Mouse (Mus musculus) cerebellum, adult (tissue): Measurements from ENCODE around the gene Ubap2l.

ENCODE experiments used
- ATAC-seq: cut with Nextera tagmentation; 2 replicates; pipeline ENCODE4 v1.9.2; 2017; ENCODE audit warnings: mild to moderate bottlenecking, moderate library complexity, mixed read lengths; ENCODE audit not compliant: insufficient number of reproducible peaks, low FRiP score, low TSS enrichment

The Ubap2l gene

GRCm38 (mm10) chr3:89982426-89982825 lies 70.0 kb downstream of the Ubap2l start:
- no peak for ATAC-seq

GRCm38 (mm10) chr3:89976859-89977258 lies 75.6 kb downstream of the Ubap2l start:
- no peak for ATAC-seq

DNA sequence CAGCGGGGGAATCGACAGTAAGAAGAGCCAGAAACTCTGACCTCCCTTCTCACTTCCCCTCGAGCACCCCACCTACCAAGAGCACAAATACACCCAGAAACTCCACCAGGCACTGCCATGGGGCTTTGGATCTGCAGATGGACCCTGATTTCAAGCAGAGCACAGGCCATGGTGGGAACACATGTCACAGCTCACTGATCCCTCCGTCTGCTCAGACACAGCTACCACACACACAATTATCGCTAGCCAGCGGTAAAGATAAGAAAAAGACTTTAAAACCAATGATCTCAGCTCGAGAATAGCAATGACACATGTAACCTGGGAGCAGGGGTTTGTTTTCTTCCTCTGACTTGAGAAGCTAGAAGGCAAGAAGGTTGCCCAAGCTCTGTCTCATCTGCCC lies 83.9 kb downstream of the Ubap2l start:
- ATAC-seq, result no peak

DNA sequence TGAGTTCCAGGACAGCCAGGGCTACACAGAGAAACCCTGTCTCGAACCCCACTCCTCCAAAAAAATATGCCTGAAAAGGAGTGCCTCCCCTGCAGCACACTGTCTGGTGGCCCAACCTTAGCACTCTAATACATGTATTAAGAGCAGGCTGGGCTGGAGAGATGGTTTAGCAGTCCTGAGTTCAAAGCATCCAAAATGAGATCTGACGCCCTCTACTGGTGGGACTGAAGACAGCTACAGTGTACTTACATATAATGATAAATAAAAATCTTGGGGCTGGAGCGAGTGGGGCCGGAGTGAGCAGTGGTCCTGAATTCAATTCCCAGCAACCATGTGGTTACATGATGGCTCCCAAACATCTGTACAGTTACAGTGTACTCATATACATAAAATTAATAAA lies 85.5 kb downstream of the Ubap2l start:
- ATAC-seq, result no peak

GRCm38 (mm10) chr3:89965972-89966371 lies 86.5 kb downstream of the Ubap2l start:
- no peak for ATAC-seq

- ATAC-seq, result no peak
These were observed 86.9 kb downstream of the Ubap2l start for GRCm38 (mm10) chr3:89965557-89965956.

- 0 out of 2 replicates have a peak, but pooled peaks have one; percentile 24 for ATAC-seq
These were observed 88.3 kb downstream of the Ubap2l start for GRCm38 (mm10) chr3:89963926-89964739.

DNA sequence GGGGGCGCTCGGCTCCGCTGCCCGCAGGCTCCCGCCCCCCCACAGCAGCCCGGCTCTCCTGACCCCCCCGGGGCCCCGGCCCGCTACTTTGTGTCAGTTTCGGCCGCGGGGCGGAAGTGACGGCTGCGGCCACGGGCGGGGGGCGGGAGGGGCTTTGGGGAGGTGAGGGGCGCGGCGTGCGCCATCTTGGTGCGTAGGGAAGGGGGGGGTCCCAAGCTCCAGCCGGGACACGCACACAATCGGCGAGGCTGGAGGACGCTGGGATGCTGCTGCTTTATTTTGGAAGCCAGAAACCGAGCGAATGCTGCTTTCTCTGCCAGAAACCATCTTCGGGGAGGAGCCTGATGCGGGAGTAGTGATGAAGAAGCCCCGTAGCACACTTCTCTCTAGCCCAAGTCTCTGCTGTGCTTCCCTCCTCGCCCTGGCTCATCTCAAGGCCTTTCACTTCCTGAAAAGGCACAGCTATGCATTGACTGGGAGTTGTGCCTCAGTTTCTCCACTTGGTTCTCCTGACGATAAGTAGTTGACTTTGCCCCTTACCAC lies 89.1 kb downstream of the Ubap2l start, which contains the start of gene Atp8b2:
Atp8b2 (minus strand) TSS at position 288 of the 543 bp plus-strand sequence.
- no peak for ATAC-seq

GRCm38 (mm10) chr3:89962751-89963220 lies 89.6 kb downstream of the Ubap2l start:
- no peak for ATAC-seq

- no peak for ATAC-seq
These were observed 90.2 kb downstream of the Ubap2l start for GRCm38 (mm10) chr3:89962059-89962750.

DNA sequence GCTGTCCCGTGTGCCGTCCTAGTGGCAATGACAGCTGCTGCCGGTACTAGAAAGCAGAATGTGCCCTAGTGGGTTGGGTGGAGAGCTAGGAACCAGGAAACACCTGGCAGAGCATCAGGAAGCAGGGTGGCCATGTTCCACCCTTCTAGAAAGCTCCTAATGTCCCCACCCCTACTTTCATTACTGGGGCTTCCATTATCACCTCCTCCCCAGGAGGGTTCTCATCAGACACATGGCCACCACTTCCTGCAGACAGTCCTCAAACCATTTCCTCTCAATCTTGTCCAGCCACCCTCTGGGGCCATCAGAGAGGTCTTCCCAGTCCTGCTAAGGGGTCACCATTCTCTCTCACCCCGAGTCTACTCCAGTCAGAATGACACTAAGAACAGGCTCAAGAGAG lies 91.0 kb downstream of the Ubap2l start:
- no peak for ATAC-seq

DNA sequence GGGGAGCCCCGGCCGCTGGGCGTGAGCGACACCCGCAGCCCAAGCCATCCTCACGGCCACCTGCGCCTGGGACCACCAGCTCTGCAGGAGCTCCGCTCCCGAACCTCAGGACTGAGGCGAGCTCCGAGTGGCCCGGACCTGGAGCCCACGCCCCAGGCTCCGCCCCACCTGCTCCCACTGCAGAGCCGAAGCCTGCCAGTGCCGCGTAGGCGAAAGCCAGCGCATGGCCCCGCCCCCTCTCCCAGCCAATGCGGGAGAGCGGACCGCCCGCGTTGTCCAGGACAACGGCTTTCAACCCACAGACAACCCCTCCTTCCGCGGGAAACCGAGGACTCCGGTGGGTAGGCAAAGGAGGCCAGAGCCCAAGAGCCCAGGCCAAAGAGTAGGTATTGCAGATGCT lies 92.0 kb downstream of the Ubap2l start:
- ATAC-seq, result peak; percentile 80

DNA sequence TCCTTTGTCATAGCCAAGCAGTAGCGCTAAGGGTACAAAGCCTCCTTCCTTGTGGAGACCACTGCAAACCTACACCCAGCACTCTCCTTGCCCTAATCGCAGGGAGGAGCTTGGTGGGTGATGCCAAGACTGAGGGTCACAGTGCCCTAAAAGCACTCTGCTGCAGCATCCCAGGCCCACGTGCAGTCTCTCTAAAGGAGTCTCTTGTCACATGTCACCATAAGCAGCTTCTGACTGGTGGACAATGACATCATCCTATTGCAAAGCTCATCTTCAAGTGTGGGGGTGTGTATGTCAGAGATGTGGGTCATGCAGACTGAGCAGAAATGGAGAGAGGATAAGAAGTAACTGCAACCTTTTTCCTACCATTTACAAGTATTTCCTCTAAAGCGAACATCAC lies 93.0 kb downstream of the Ubap2l start:
- ATAC-seq, result peak; percentile 47; the same call in 1 of the 2 replicates

GRCm38 (mm10) chr3:89957880-89958279 lies 94.5 kb downstream of the Ubap2l start:
- no peak for ATAC-seq

GRCm38 (mm10) chr3:89956177-89956971 lies 96.1 kb downstream of the Ubap2l start:
- ATAC-seq, result no peak

DNA sequence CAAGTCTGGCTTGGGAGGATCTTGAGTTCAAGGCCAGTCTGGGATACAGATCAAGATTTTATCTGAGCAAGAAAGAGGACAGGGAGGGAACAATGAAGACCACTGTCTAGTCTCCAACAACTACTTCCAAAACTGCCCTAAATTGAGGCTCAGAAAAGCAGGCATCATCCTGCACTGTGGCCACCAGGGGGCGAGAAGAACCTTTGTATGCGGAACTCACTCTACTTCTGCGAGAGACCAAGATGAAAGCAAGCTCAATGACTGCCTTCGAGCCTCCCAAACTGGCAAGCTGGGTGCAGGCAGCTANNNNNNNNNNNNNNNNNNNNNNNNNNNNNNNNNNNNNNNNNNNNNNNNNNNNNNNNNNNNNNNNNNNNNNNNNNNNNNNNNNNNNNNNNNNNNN lies 99.0 kb downstream of the Ubap2l start:
- ATAC-seq, result no peak
